Mouse (Mus musculus) heart, postnatal 0 days (tissue): ENCODE results near the gene Sap30l. TPM values are rescaled to one million over a fixed set of nuclear protein-coding genes. Genes with fewer than 3 reads are reported as not detected.

ENCODE experiments used
- ATAC-seq: fragments of 200-750 bp; cut with Nextera tagmentation; 2 replicates; pipeline ENCODE4 v1.8.0; 2017; ENCODE audit warnings: low read depth, moderate number of reproducible peaks, moderate library complexity; ENCODE audit not compliant: insufficient read depth
- DNase-seq: peaks from one replicate; pipeline ENCODE4 v3.0.0-alpha.2; 2016; ENCODE audit warnings: low spot score
- H3K27ac ChIP-seq: fragments of 300-500 bp; sonication (generic); 2 replicates; pipeline ENCODE4 v1.5.1; 2014; ENCODE audit warnings: low read depth, mild to moderate bottlenecking
- H3K27me3 ChIP-seq: fragments of 300-500 bp; sonication (generic); 2 replicates; pipeline ENCODE4 v1.6.1; 2014; ENCODE audit warnings: low read length, mixed read lengths; ENCODE audit not compliant: control insufficient read depth, insufficient read depth
- H3K36me3 ChIP-seq: fragments of 300-500 bp; sonication (generic); replicated peaks from 2 replicates; pipeline ENCODE4 v1.6.1; 2014; ENCODE audit warnings: low read length, mixed read lengths; ENCODE audit not compliant: control insufficient read depth, insufficient read depth
- H3K4me1 ChIP-seq: fragments of 300-500 bp; sonication (generic); 2 replicates; pipeline ENCODE4 v1.6.1; 2014; ENCODE audit warnings: antibody characterized with exemption; ENCODE audit not compliant: control insufficient read depth, insufficient read depth
- H3K4me2 ChIP-seq: fragments of 300-500 bp; sonication (generic); 2 replicates; pipeline ENCODE4 v1.6.1; 2014; ENCODE audit warnings: low read depth, mild to moderate bottlenecking, low read length, moderate library complexity
- H3K4me3 ChIP-seq: fragments of 300-500 bp; sonication (generic); 2 replicates; pipeline ENCODE4 v1.5.1; 2014; ENCODE audit warnings: low read depth, low read length
- H3K9ac ChIP-seq: fragments of 300-500 bp; sonication (generic); replicated peaks from 2 replicates; pipeline ENCODE4 v1.6.1; 2014; ENCODE audit warnings: low read depth, low read length, mixed read lengths
- H3K9me3 ChIP-seq: fragments of 300-500 bp; sonication (generic); replicated peaks from 2 replicates; pipeline ENCODE4 v1.6.1; 2016; ENCODE audit warnings: low read length; ENCODE audit not compliant: control insufficient read depth
- CTCF ChIP-seq: IDR thresholded peaks from 2 replicates; pipeline ENCODE4 v1.5.1; 2016; ENCODE audit warnings: antibody characterized with exemption, control low read depth, low read depth
- EP300 ChIP-seq: IDR thresholded peaks from 2 replicates; pipeline ENCODE4 v1.6.1; 2016; ENCODE audit warnings: antibody characterized with exemption, low read depth
- WGBS: fragments of 180-500 bp; shearing (Covaris S2); extraction: QIAGEN DNeasy Blood & Tissue Kit; methylation state at CpG from one replicate; pipeline ENCODE4 v1.1.7; 2014; 5-methylcytosine and 5-hydroxymethylcytosine counted together
- polyA plus RNA-seq: library from polyadenylated mRNA; unstranded; fragments of >200 nt; fragmentation: Nextera tagmentation; extraction: Ambion mirVana; gene quantifications from 2 replicates; pipeline ENCODE4 v1.2.1, GENCODE M21; 2015
- total RNA-seq: library from RNA; depleted of rRNA; stranded (reverse); fragments of >200 nt; gene quantifications from 2 replicates; pipeline ENCODE4 v1.2.3, GENCODE M21; 2014; ENCODE audit warnings: low replicate concordance; rRNA removed

Sap30l gene
- total RNA-seq (16.8 and 28.7 TPM in 2 replicates), polyA plus RNA-seq (8.2 and 8.3 TPM in 2 replicates)

DNA sequence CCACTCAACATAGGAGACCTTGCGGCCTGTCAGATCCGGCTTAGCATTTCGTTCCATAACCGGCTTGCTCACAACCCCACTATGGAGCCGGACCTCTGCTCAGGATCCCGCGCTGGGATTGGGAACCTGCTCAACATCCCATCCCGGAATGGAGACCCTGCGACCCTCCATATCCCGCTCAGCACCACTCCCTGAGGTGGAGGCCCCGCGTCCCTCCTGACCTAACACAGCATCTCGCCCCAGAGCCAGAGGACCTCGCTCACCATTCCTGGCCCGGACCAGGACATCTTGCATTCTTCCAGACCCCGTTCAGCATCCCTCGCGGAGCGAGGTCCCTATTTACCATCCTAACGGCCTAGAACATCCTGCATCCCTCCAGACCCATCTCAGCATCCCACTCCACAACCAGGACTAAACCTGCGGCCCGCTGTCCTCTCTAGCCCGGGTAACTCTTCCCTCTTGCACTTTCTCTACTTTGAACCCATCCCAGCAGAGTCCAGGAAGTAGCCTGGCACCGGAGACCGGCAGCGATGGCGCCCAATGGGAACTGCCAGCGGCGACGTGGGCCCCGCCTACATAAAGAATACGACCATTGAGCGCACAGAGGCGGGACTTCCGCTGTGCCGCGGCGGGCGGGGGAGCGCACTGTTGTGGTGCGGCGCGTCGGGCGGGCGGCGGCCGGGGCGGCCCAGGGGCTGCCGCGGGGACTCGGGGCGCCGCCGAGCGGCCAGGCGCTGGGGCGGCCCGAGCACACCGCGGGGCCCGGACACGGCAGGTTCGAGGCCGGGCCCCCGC lies at the start of gene Sap30l:
Sap30l (plus strand) TSS at position 667 of the 795 bp plus-strand sequence.
- Histone ChIP-seq H3K9ac (peak within 1 kb of the TSS; percentile 88), H3K27ac (peak within 1 kb of the TSS; percentile 83), H3K4me2 (peak within 1 kb of the TSS; percentile 99), H3K36me3 (peaks cover 3% of the 10 kb centered on the region; the same call in 1 of the 2 replicates), H3K4me1 (peaks cover 20% of the 10 kb centered on the region), H3K27me3 (no peaks in the 10 kb centered on the region), H3K4me3 (peak within 1 kb of the TSS; percentile 98), H3K9me3 (no peaks in the 10 kb centered on the region)
- peak; percentile 97 for ATAC-seq
- DNase-seq: peak; percentile 95
- TF ChIP-seq EP300: no peak
- no peak for TF ChIP-seq CTCF
- WGBS: 0% methylated on average over 65 of the region's 66 CpGs

DNA sequence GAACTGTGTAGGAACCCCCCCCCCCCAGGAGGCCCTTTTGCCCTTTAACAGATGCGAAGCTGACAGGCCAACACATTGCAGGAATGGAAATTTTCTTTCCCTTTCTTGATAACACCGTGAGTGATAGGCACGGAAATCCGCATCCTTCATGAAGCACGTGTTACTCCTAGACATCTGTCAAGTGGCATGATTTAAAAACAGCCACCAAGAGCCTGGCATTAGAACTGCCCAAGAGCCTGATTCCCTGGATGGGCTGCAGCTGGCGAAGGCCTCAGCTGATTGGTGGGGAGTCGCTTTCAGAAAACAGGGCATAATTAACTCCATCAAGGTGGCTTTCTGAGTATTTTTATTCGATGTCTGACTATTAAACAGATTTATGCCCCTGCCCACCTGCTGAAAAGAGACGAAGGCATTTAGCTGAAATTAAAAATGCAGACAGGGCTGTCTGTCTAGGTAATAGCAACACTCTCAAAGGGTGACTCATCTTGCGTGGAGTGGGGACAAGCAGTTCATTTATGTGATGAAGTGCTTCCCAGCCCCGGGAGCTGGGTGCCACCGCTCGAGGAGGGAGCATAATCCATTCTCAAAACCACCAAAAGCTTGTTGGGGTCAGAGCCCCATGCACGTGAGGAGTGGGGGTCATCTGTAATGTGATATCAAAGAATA lies 47.8 kb upstream of the Sap30l start:
- Histone ChIP-seq H3K27ac (no peak overlapping the region), H3K4me3 (no peak overlapping the region), H3K4me1 (0 out of 2 replicates have a peak, but pooled peaks cover 9% of the 10 kb centered on the region), H3K36me3 (no peaks in the 10 kb centered on the region), H3K27me3 (no peaks in the 10 kb centered on the region; the same call in 1 of the 2 replicates), H3K4me2 (no peak overlapping the region), H3K9ac (no peak overlapping the region), H3K9me3 (no peaks in the 10 kb centered on the region)
- ATAC-seq: peak; percentile 39; the same call in 1 of the 2 replicates
- 49% methylated on average over 14 of the region's 14 CpGs for WGBS
- TF ChIP-seq EP300 (no peak), CTCF (no peak)
- peak; percentile 20 for DNase-seq

GRCm38 (mm10) chr11:57758621-57759020 lies 42.8 kb upstream of the Sap30l start:
- Histone ChIP-seq H3K4me3 (no peak overlapping the region), H3K4me1 (no peaks in the 10 kb centered on the region), H3K27me3 (no peaks in the 10 kb centered on the region), H3K9me3 (no peaks in the 10 kb centered on the region), H3K4me2 (no peak overlapping the region), H3K27ac (no peak overlapping the region), H3K36me3 (no peaks in the 10 kb centered on the region), H3K9ac (no peak overlapping the region)
- TF ChIP-seq CTCF (no peak), EP300 (no peak)
- no peak for DNase-seq
- 72% methylated on average over 9 of the region's 9 CpGs for WGBS
- ATAC-seq: no peak

GRCm38 (mm10) chr11:57760509-57761058 lies 40.9 kb upstream of the Sap30l start:
- TF ChIP-seq CTCF: no peak
- TF ChIP-seq EP300: no peak
- Histone ChIP-seq H3K4me2 (no peak overlapping the region), H3K9me3 (no peaks in the 10 kb centered on the region), H3K27ac (no peak overlapping the region), H3K36me3 (no peaks in the 10 kb centered on the region; the same call in 1 of the 2 replicates), H3K9ac (no peak overlapping the region), H3K4me1 (no peaks in the 10 kb centered on the region), H3K27me3 (no peaks in the 10 kb centered on the region), H3K4me3 (no peak overlapping the region)
- 36% methylated on average over 14 of the region's 14 CpGs for WGBS
- no peak for ATAC-seq
- no peak for DNase-seq

DNA sequence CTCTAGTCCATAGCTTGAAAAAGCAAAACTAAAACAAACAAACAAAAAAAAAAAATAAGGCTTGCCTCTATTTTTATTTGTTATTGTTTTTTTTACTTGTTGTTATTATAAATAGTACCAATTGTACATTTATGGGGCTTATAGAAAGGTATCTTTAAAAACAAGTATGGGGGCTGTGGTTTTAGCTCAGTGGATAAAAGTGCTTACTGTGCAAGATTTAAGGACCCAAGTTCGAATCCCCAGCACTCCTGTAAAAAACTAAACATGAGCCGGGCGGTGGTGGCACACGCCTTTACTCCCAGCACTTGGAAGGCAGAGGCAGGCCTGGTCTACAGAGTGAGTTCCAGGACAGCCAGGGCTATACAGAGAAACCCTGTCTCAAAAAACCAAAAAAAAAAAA lies 40.1 kb upstream of the Sap30l start:
- ATAC-seq (no peak), DNase-seq (no peak)
- Histone ChIP-seq H3K9ac (no peak overlapping the region), H3K36me3 (peaks cover 2% of the 10 kb centered on the region; the same call in 1 of the 2 replicates), H3K4me2 (no peak overlapping the region), H3K4me3 (no peak overlapping the region), H3K9me3 (no peaks in the 10 kb centered on the region), H3K4me1 (no peaks in the 10 kb centered on the region), H3K27me3 (no peaks in the 10 kb centered on the region), H3K27ac (no peak overlapping the region)
- WGBS: 94% methylated on average over 4 of the region's 4 CpGs
- TF ChIP-seq CTCF (no peak), EP300 (no peak)
